Mouse (Mus musculus) kidney, postnatal 10 days (tissue): ENCODE results near the gene Vmn1r94.
"Not testable (repeated sequence)": the region's sequence is repeated elsewhere in the genome, so short reads cannot be mapped to it uniquely, and the experiment has no call there.

Experiments used
- DNase-seq: peaks from one replicate; pipeline ENCODE4 v3.0.0; 2021; ENCODE audit warnings: mixed read lengths

Vmn1r94 gene

DNA sequence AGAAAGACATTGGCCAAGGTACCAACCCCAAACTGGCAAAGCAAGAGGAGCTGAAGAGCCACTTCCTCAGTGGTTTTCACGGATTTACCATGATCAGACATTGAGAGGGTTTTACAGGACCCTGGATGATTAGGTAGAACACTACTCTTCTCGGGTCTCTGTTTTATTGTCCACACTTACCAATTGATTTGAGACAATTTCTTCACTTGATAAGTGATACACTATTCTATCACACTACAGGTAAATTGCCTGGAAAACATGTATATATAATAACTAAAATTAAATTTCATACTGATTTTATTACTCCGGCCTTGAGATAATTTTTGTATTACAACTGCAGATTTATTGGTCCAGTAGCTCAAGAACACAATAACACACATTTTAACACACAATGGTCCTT is at the start of gene Vmn1r94:
TSS of gene Vmn1r94 (minus strand) at position 101 of the 400 bp plus-strand sequence.
- DNase-seq: not testable (repeated sequence)

DNA sequence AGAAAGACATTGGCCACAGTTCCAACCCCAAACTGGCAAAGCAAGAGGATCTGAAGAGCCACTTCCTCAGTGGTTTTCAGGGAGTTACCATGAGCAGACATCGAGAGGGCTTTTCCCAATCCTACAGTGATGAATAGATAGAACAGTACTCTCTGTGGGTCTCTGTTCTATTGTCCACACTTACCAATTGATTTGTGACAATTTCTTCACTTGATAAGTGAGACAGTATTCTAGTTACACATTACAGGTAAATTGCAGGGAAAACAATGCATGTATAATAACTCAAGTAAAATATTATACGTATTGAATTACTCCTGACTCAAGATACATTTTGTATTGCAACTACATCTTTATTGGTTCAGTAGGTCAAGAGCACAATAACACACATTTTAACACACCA is 37.3 kb upstream of the Vmn1r94 start, which contains the start of gene Gm6164:
TSS of gene Gm6164 (minus strand) at position 101 of the 400 bp plus-strand sequence.
- not testable (repeated sequence) for DNase-seq

DNA sequence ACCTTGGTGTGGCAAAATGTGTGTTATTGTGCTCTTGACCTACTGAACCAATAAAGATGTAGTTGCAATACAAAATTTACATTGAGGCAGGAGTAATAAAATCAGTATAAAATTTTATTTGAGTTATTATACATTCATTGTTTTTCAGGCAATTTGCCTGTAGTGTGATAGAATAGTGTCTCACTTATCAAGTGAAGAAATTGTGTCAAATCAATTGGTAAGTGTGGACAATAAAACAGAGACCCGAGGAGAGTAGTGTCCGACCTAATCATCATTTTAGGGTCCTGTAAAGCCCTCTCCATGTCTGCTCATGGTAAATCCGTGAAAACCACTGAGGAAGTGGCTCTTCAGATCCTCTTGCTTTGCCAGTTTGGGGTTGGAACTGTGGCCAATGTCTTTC is 25.2 kb upstream of the Vmn1r94 start, which contains the start of gene Vmn1r95:
TSS of gene Vmn1r95 (plus strand) at position 301 of the 400 bp plus-strand sequence.
- DNase-seq: not testable (repeated sequence)

DNA sequence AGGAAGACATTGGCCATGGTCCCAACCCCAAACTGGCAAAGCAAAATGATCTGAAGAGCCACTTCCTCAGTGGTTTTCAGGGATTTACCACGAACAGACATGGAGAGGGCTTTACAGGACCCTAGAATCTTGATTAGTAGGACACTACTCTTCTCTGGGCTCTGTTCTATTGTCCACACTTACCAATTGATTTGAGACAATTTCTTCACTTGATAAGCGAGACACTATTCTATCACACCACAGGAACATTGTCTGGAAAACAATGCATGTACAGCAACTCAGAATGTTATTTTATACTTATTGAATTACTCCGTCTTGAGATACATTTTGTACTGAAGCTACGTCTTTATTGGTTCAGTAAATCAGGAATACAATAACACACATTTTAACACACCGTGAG is 29.2 kb downstream of the Vmn1r94 start, which contains the start of gene Vmn1r93:
TSS of gene Vmn1r93 (minus strand) at position 101 of the 400 bp plus-strand sequence.
- not testable (repeated sequence) for DNase-seq

DNA sequence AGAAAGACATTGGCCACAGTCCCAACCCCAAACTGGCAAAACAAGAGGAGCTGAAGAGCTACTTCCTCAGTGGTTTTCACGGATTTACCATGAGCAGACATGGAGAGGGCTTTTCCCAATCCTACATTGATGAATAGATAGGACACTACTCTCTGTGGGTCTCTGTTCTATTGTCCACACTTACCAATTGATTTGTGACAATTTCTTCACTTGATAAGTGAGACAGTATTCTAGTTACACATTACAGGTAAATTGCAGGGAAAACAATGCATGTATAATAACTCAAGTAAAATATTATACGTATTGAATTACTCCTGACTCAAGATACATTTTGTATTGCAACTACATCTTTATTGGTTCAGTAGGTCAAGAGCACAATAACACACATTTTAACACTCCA is 45.7 kb downstream of the Vmn1r94 start, which contains the start of gene Gm16442:
TSS of gene Gm16442 (minus strand) at position 101 of the 400 bp plus-strand sequence.
- DNase-seq: not testable (repeated sequence)
